Mouse (Mus musculus): ENCODE measurements at regions not wholly inside any gene's neighbourhood (a gene's known extent, or its start where the extent isn't known, plus 50 kb on each side); places are given as distances from the start of the nearest gene placed in this dataset.

DNA sequence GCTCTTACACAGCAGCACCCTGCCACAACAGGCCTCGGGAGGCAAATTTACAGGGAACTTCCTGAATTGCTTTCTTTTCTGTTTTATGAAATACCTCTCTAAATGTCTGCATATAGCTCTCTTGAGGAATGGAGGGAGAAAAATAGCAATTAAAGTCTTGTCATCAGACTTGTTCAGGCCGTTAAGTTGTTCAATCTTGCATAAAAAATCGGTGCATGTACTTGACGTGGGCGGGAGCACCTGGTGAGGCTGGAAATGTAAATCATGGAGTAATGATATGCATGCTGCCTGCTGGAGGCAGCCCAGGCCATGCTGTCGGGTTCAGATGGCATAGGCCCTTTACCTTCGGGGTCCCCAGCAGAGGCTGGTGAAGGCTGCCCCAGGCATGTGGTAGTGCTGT, 153.6 kb upstream of the A530016L24Rik start:
- no peak for TF ChIP-seq CTCF (IDR thresholded peaks at IDR 0.05; ENCODE audit: low read depth)
- no peak for TF ChIP-seq EP300 (IDR thresholded peaks at IDR 0.05; ENCODE audit: low read depth)

Measured in heart, postnatal 0 days (tissue).